Mouse (Mus musculus) limb, embryonic 13.5 days (tissue): ENCODE results near the gene Lrmda. TPM values are rescaled to one million over a fixed set of nuclear protein-coding genes. Genes with fewer than 3 reads are reported as not detected.
A peak's percentile ranks its signal among the peaks of the same experiment; 100 is the strongest.

Experiments
- ATAC-seq: fragments of 200-750 bp; cut with Nextera tagmentation; 2 replicates; pipeline ENCODE4 v1.8.0; 2017; ENCODE audit warnings: low read depth, moderate number of reproducible peaks, moderate TSS enrichment; ENCODE audit not compliant: low FRiP score
- H3K27ac ChIP-seq: fragments of 300-500 bp; sonication (generic); 2 replicates; pipeline ENCODE4 v1.5.1; 2015; ENCODE audit warnings: inconsistent platforms, mild to moderate bottlenecking, moderate library complexity
- H3K27me3 ChIP-seq: fragments of 300-500 bp; sonication (generic); 2 replicates; pipeline ENCODE4 v1.6.1; 2015; ENCODE audit warnings: mild to moderate bottlenecking, inconsistent platforms
- H3K36me3 ChIP-seq: fragments of 300-500 bp; sonication (generic); 2 replicates; pipeline ENCODE4 v1.6.1; 2015; ENCODE audit warnings: inconsistent platforms, mild to moderate bottlenecking, moderate library complexity
- H3K4me1 ChIP-seq: fragments of 300-500 bp; sonication (generic); 2 replicates; pipeline ENCODE4 v1.6.1; 2015; ENCODE audit warnings: inconsistent platforms
- H3K4me2 ChIP-seq: fragments of 300-500 bp; sonication (generic); replicated peaks from 2 replicates; pipeline ENCODE4 v1.6.1; 2015; ENCODE audit warnings: inconsistent platforms, mild to moderate bottlenecking, moderate library complexity
- H3K4me3 ChIP-seq: fragments of 300-500 bp; sonication (generic); 2 replicates; pipeline ENCODE4 v1.5.1; 2015; ENCODE audit warnings: moderate library complexity, mild to moderate bottlenecking, inconsistent platforms
- H3K9ac ChIP-seq: fragments of 300-500 bp; sonication (generic); 2 replicates; pipeline ENCODE4 v1.6.1; 2015; ENCODE audit warnings: mild to moderate bottlenecking, inconsistent platforms
- H3K9me3 ChIP-seq: fragments of 300-500 bp; sonication (generic); 2 replicates; pipeline ENCODE4 v1.6.1; 2016; ENCODE audit warnings: inconsistent platforms
- WGBS: fragments of 180-500 bp; shearing (Covaris S2); methylation state at CpG from one replicate; pipeline ENCODE4 v1.1.7; 2015; 5-methylcytosine and 5-hydroxymethylcytosine counted together
- polyA plus RNA-seq: library from polyadenylated mRNA; unstranded; fragments of >200 nt; fragmentation: Nextera tagmentation; extraction: Ambion mirVana; gene quantifications from 2 replicates; pipeline ENCODE4 v1.2.1, GENCODE M21; 2015

Gene Lrmda
- polyA plus RNA-seq, 1 experiment from 2014 or later = 0.38 TPM

GRCm38 (mm10) chr14:22284823-22285517, 265.5 kb downstream of the Lrmda start:
- 69% methylated on average over 15 of the region's 15 CpGs for WGBS
- Histone ChIP-seq H3K27me3 (peaks cover 15% of the 10 kb centered on the region), H3K27ac (no peak overlapping the region), H3K4me3 (no peak overlapping the region), H3K4me2 (no peak overlapping the region), H3K9me3 (no peaks in the 10 kb centered on the region), H3K36me3 (no peaks in the 10 kb centered on the region), H3K9ac (no peak overlapping the region), H3K4me1 (peaks cover 48% of the 10 kb centered on the region)
- no peak for ATAC-seq

- 56% methylated on average over 4 of the region's 4 CpGs for WGBS
- no peak overlapping the region for H3K9ac ChIP-seq
- H3K36me3 ChIP-seq = no peaks in the 10 kb centered on the region
- no peak overlapping the region for H3K4me2 ChIP-seq
- H3K4me3 ChIP-seq = no peak overlapping the region
- H3K27me3 ChIP-seq = peaks cover 15% of the 10 kb centered on the region
- no peak overlapping the region for H3K27ac ChIP-seq
- H3K4me1 ChIP-seq = peaks cover 47% of the 10 kb centered on the region
- H3K9me3 ChIP-seq = no peaks in the 10 kb centered on the region
- no peak for ATAC-seq
Measured at GRCm38 (mm10) chr14:22285826-22286225, 266.3 kb downstream of the Lrmda start.

DNA sequence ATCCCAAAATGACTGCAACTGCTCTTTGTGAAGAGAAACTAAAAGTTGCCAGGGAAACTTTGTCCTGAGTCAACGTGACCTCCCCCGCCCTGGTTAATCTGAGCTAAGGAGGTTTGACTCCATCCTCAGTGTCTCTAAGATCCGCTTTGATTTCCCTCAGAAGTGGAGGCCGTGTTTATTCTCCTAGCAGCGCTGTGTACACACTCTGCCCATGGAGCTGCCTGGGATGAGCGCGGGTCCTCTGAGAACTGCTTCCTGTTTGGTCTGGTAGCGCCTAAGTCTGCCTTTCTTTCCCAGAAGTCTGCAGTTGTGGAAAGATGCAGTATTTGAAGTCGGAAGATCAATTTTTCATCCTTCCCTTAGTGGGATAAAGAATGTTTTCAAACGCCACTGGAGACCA, 268.7 kb downstream of the Lrmda start:
- Histone ChIP-seq H3K27ac (no peak overlapping the region), H3K9me3 (no peaks in the 10 kb centered on the region), H3K9ac (no peak overlapping the region), H3K4me2 (no peak overlapping the region), H3K4me1 (peaks cover 32% of the 10 kb centered on the region), H3K27me3 (peaks cover 15% of the 10 kb centered on the region), H3K36me3 (no peaks in the 10 kb centered on the region), H3K4me3 (no peak overlapping the region)
- WGBS = 49% methylated on average over 10 of the region's 10 CpGs
- no peak for ATAC-seq

DNA sequence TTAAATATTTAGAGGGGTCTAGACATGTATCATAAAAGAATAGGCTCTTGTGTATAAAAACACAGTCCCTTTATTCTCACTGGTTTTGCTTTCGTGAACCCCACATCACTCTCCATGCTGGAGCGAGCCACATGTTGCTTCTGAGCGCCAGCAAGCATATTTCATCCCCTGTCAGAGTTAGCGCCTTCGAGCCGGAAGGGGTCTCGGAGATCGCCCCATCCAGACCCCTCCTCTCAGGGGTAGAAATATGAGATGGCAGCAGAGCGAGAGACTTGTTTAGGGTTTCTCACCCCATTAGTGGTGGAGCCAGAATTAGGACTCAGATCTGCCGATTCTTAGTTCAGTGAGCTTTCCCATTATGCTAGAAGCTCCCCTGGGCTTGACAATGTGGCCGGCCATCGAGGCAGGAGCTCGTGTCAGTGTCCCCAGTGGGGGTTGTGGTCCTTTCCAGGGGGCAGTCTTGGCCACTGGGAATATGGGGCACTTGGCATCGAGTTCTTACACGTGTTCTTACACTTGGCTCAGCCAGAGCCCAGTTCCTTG, 269.9 kb downstream of the Lrmda start:
- whole genome bisulfite sequencing = 16% methylated on average over 15 of the region's 15 CpGs
- H3K4me2 ChIP-seq = peak overlapping the region; percentile 50

GRCm38 (mm10) chr14:22294371-22294770, 274.9 kb downstream of the Lrmda start:
- no peak for ATAC-seq
- WGBS = 86% methylated on average over 4 of the region's 4 CpGs
- Histone ChIP-seq H3K27ac (no peak overlapping the region), H3K4me1 (peaks cover 9% of the 10 kb centered on the region), H3K36me3 (no peaks in the 10 kb centered on the region), H3K9ac (no peak overlapping the region), H3K27me3 (peaks cover 10% of the 10 kb centered on the region; the same call in 1 of the 2 replicates), H3K9me3 (no peaks in the 10 kb centered on the region), H3K4me3 (no peak overlapping the region), H3K4me2 (no peak overlapping the region)

More for the DNA sequence above, 269.9 kb downstream of the Lrmda start:
- peaks cover 24% of the 10 kb centered on the region for H3K4me1 ChIP-seq
- peaks cover 18% of the 10 kb centered on the region for H3K27me3 ChIP-seq
- no peak overlapping the region; the same call in 1 of the 2 replicates for H3K9ac ChIP-seq
- no peak; the same call in 1 of the 2 replicates for ATAC-seq
- no peak overlapping the region for H3K27ac ChIP-seq
- 0 out of 2 replicates have a peak overlapping the region, but pooled peaks have one; percentile 3 for H3K4me3 ChIP-seq
- no peaks in the 10 kb centered on the region for H3K9me3 ChIP-seq
- H3K36me3 ChIP-seq = no peaks in the 10 kb centered on the region

GRCm38 (mm10) chr14:22296655-22297239, 277.2 kb downstream of the Lrmda start:
- Histone ChIP-seq H3K4me1 (peaks cover 3% of the 10 kb centered on the region; the same call in 1 of the 2 replicates), H3K27ac (no peak overlapping the region), H3K9ac (no peak overlapping the region), H3K9me3 (no peaks in the 10 kb centered on the region), H3K36me3 (no peaks in the 10 kb centered on the region), H3K4me2 (no peak overlapping the region), H3K4me3 (no peak overlapping the region), H3K27me3 (peaks cover 13% of the 10 kb centered on the region; the same call in 1 of the 2 replicates)
- no peak for ATAC-seq
- WGBS = 30% methylated on average over 3 of the region's 3 CpGs

GRCm38 (mm10) chr14:22306759-22307158, 287.2 kb downstream of the Lrmda start:
- no peak for ATAC-seq
- H3K4me3 ChIP-seq = no peak overlapping the region
- H3K9ac ChIP-seq = no peak overlapping the region
- no peaks in the 10 kb centered on the region for H3K36me3 ChIP-seq
- peaks cover 3% of the 10 kb centered on the region; the same call in 1 of the 2 replicates for H3K4me1 ChIP-seq
- H3K4me2 ChIP-seq = no peak overlapping the region
- no peaks in the 10 kb centered on the region; the same call in 1 of the 2 replicates for H3K9me3 ChIP-seq
- 69% methylated on average over 5 of the region's 5 CpGs for WGBS
- H3K27ac ChIP-seq = no peak overlapping the region
- H3K27me3 ChIP-seq = peaks cover 29% of the 10 kb centered on the region

DNA sequence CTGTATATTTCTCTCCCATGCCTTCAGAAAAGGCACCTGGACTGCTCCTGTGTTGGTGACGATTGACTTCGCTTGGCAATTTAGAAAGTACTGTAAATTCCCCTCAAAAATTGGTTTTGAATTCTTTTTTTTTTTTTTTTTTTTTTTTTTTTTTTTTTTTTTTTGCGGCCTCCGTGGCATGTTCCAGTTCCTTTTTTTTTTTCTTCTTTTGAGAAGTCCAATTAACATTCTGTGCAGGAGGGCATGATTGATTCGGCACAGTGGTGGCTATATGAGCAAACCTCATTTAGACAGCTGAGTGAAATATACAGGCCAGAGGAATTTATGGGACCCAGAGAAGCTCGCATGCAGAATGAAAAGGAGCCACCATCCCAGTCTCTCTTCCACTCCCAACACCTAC, 288.5 kb downstream of the Lrmda start:
- ATAC-seq = no peak
- no peak overlapping the region for H3K27ac ChIP-seq
- no peaks in the 10 kb centered on the region for H3K4me1 ChIP-seq
- H3K9ac ChIP-seq = no peak overlapping the region
- WGBS = 38% methylated on average over 6 of the region's 6 CpGs
- no peak overlapping the region for H3K4me3 ChIP-seq
- no peak overlapping the region for H3K4me2 ChIP-seq
- H3K9me3 ChIP-seq = no peaks in the 10 kb centered on the region; the same call in 1 of the 2 replicates
- H3K36me3 ChIP-seq = no peaks in the 10 kb centered on the region
- H3K27me3 ChIP-seq = peaks cover 29% of the 10 kb centered on the region

- Histone ChIP-seq H3K27ac (no peak overlapping the region), H3K9ac (no peak overlapping the region), H3K27me3 (peaks cover 2% of the 10 kb centered on the region; the same call in 1 of the 2 replicates), H3K36me3 (no peaks in the 10 kb centered on the region), H3K4me2 (no peak overlapping the region), H3K4me3 (no peak overlapping the region), H3K9me3 (0 out of 2 replicates have a peak, but pooled peaks cover 1% of the 10 kb centered on the region), H3K4me1 (no peaks in the 10 kb centered on the region)
- 81% methylated on average over 1 of the region's 1 CpGs for WGBS
- ATAC-seq = no peak
Measured at GRCm38 (mm10) chr14:22323058-22323457, 303.5 kb downstream of the Lrmda start.

DNA sequence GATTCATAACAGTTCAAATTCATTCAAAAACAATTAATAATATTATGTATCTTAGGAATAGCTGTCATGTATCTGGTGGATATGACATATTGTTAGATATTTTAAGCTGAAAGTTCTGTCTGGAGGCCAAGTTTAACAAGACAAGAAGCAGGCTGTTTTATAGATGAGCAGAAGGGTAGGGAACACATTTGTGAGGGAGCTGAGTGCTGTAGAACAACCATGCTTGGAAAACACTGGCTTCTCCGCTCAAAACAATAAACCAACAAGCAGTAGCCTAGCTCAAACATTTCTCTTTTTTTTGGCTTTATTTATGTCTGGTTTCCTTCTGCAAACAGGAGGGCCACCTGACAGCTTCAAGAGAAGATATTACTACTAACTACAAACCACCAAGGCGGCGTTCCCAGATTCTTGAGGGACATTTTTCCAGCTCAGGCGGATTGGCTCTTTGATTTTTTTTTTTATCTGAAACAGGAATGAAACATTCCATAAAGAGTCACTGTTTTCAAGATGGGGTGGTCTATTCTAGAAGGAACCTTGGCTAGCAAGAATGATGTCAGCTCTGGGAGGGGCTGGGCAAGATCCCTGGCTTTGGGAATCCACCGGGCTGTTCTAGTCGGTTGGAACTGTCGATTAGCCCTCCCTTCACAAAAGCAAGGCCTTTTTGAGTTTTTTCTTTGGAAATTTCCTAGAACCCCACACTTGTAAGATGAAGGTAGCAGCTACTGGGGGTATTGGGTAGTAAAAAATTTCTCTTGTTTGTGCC, 304.2 kb downstream of the Lrmda start:
- no peak for ATAC-seq
- 84% methylated on average over 7 of the region's 7 CpGs for WGBS
- H3K27me3 ChIP-seq = peaks cover 2% of the 10 kb centered on the region; the same call in 1 of the 2 replicates
- no peak overlapping the region for H3K9ac ChIP-seq
- 0 out of 2 replicates have a peak, but pooled peaks cover 7% of the 10 kb centered on the region for H3K9me3 ChIP-seq
- no peak overlapping the region for H3K27ac ChIP-seq
- H3K4me3 ChIP-seq = no peak overlapping the region
- no peaks in the 10 kb centered on the region for H3K36me3 ChIP-seq
- no peaks in the 10 kb centered on the region for H3K4me1 ChIP-seq
- no peak overlapping the region for H3K4me2 ChIP-seq

DNA sequence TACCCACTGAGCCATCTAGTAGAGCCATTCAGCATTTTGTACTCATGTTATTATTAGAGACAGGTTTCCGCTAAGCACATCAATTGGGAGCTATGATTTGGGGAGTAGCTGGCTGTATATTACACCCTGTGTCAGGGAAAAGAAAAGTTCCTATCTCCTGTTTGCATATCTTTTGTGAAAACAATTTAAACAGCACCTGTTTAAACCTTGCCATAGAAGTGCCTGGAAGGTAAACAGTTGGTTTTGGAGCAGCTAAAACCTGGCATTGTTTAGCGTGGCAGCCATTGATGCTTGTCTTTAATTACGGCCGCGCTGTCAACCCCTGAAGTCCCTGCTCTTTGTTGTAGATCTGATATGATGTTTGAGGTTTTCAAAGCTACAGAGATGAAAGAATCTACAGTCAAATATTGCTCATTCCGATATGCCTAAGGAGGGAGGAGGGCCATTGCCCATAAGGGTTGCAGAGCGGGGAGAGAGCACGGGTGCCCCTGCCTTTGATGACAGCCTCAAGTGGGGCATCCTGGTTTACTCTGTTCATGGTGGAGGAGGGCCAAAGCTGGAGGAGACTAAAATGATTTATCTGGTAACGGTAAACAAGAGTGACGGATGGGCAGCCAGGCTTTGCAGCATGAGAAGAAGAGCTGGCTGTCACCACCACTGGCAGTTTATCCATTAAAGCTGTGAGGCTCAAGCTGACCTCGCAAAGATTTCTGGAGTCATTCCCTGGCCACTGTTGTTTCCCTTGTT, 306.9 kb downstream of the Lrmda start:
- H3K9me3 ChIP-seq = 0 out of 2 replicates have a peak, but pooled peaks cover 7% of the 10 kb centered on the region
- H3K4me2 ChIP-seq = no peak overlapping the region
- H3K4me3 ChIP-seq = no peak overlapping the region
- H3K4me1 ChIP-seq = no peaks in the 10 kb centered on the region
- ATAC-seq = no peak
- no peak overlapping the region for H3K27ac ChIP-seq
- WGBS = 75% methylated on average over 11 of the region's 11 CpGs
- peaks cover 2% of the 10 kb centered on the region; the same call in 1 of the 2 replicates for H3K27me3 ChIP-seq
- no peak overlapping the region for H3K9ac ChIP-seq
- H3K36me3 ChIP-seq = no peaks in the 10 kb centered on the region
